Mouse (Mus musculus) intestine, postnatal 0 days (tissue): Measurements from ENCODE around the gene Smarcad1. TPM values are rescaled to one million over a fixed set of nuclear protein-coding genes. Genes with fewer than 3 reads are reported as not detected.
"Not testable (repeated sequence)": the region's sequence is repeated elsewhere in the genome, so short reads cannot be mapped to it uniquely, and the experiment has no call there.

ENCODE experiments used
- ATAC-seq: fragments of 200-750 bp; cut with Nextera tagmentation; 2 replicates; pipeline ENCODE4 v1.8.0; 2017; ENCODE audit warnings: mild to moderate bottlenecking, moderate TSS enrichment, moderate library complexity
- H3K27ac ChIP-seq: fragments of 300-500 bp; sonication (generic); 2 replicates; pipeline ENCODE4 v1.5.1; 2014; ENCODE audit warnings: mild to moderate bottlenecking, low read depth, low read length, moderate library complexity
- H3K27me3 ChIP-seq: fragments of 300-500 bp; sonication (generic); replicated peaks from 2 replicates; pipeline ENCODE4 v1.6.1; 2014; ENCODE audit warnings: low read length, mixed read lengths; ENCODE audit not compliant: control insufficient read depth, insufficient read depth
- H3K36me3 ChIP-seq: fragments of 300-500 bp; sonication (generic); 2 replicates; pipeline ENCODE4 v1.6.1; 2014; ENCODE audit warnings: mild to moderate bottlenecking, moderate library complexity; ENCODE audit not compliant: control insufficient read depth, insufficient read depth
- H3K4me1 ChIP-seq: fragments of 300-500 bp; sonication (generic); replicated peaks from 2 replicates; pipeline ENCODE4 v1.6.1; 2014; ENCODE audit warnings: antibody characterized with exemption, low read length, mixed read lengths; ENCODE audit not compliant: control insufficient read depth, insufficient read depth
- H3K4me2 ChIP-seq: fragments of 300-500 bp; sonication (generic); replicated peaks from 2 replicates; pipeline ENCODE4 v1.6.1; 2014; ENCODE audit warnings: low read depth, mild to moderate bottlenecking, moderate library complexity
- H3K4me3 ChIP-seq: fragments of 300-500 bp; sonication (generic); 2 replicates; pipeline ENCODE4 v1.5.1; 2014; ENCODE audit warnings: low read depth, low read length
- H3K9ac ChIP-seq: fragments of 300-500 bp; sonication (generic); 2 replicates; pipeline ENCODE4 v1.6.1; 2014; ENCODE audit warnings: mild to moderate bottlenecking, low read depth, low read length
- H3K9me3 ChIP-seq: fragments of 300-500 bp; sonication (generic); 2 replicates; pipeline ENCODE4 v1.6.1; 2016; ENCODE audit warnings: mixed run types; ENCODE audit not compliant: control insufficient read depth
- CTCF ChIP-seq: sonication (generic); IDR thresholded peaks from 2 replicates; pipeline ENCODE4 v1.5.1; 2016; ENCODE audit warnings: low read depth, mild to moderate bottlenecking, control low read depth, antibody characterized with exemption, moderate library complexity
- WGBS: fragments of 180-500 bp; shearing (Covaris S2); extraction: QIAGEN DNeasy Blood & Tissue Kit; methylation state at CpG from one replicate; pipeline ENCODE4 v1.1.7; 2014; 5-methylcytosine and 5-hydroxymethylcytosine counted together
- polyA plus RNA-seq: library from polyadenylated mRNA; unstranded; fragments of >200 nt; fragmentation: Nextera tagmentation; extraction: Ambion mirVana; gene quantifications from 2 replicates; pipeline ENCODE4 v1.2.1, GENCODE M21; 2015

The Smarcad1 gene
- polyA plus RNA-seq, 1 experiment from 2014 or later: 30.9 TPM

DNA sequence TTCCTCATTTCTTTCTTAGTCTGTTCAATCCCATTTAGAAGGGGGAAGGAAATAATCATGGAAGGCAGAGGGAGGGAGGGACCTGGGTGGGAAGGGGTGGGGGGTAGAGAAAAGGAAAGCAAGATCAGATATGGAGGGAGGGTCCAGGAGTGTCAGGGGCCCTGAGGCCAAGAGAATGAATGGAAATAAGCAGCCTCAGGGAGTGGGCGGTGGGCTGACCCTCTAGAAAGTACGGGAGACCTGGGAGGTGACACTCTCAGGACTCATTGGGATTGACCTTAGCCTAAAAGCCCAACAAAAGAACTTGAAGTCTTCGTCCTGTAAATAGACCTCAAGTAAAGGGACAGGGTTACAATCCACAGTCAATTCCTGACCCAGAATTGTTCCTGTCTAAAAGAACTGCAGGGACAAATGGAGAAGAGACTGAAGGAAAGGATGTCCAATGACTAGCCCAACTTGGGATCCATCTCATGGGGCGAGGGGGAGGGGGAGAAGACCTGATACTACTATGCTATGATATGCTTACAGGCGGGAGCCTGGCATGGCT lies 30.9 kb upstream of the Smarcad1 start:
- Histone ChIP-seq H3K36me3 (no peaks in the 10 kb centered on the region), H3K9ac (no peak overlapping the region), H3K27me3 (no peaks in the 10 kb centered on the region), H3K4me3 (no peak overlapping the region), H3K27ac (no peak overlapping the region), H3K4me2 (no peak overlapping the region), H3K4me1 (no peaks in the 10 kb centered on the region), H3K9me3 (no peaks in the 10 kb centered on the region)
- no peak for ATAC-seq
- TF ChIP-seq CTCF: no peak
- WGBS: 85% methylated on average over 5 of the region's 5 CpGs

DNA sequence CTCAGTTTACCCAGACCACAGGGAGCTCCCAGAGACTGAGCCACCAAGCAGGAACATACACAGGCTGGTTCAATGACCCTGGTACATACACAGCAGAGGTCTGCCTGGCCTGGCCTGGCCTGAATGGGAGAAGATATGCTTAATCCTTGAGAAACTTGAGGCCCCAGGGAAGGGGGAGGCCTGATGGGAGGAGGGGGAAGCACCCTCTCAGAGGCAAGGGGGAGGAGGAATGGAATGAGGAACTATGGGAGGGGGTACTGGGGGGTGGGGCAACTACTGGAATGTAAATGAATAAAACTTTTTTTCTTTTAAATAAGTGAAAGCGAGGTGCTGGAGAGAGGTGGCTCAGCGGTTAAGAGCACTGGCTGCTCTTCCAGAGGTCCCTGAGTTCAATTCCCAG lies 30.2 kb upstream of the Smarcad1 start:
- 85% methylated on average over 2 of the region's 2 CpGs for WGBS
- no peaks in the 10 kb centered on the region for H3K36me3 ChIP-seq
- ATAC-seq: no peak

DNA sequence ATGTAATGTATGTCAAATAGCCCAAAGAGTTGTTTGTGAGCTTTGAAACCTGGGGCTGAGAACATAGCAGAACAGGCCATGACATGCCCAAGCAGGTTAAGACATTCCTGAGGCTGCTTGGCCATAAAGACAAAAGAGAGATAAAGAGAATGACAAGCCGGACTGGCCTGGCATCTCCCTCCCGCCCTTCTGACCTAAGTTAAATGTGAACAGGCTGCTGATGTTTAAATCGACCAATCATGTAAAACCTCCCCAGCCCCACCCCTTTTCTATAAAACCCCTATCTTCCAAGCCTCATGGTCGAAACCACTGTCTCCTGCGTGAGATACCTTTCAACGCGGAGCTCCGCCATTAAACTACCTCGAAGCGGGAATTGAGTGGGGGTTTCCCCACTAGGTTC lies 24.8 kb upstream of the Smarcad1 start:
- no peak for ATAC-seq
- no peaks in the 10 kb centered on the region for H3K27me3 ChIP-seq
- no peak overlapping the region for H3K4me2 ChIP-seq
- H3K36me3 ChIP-seq: no peaks in the 10 kb centered on the region
- no peak overlapping the region for H3K27ac ChIP-seq
- no peaks in the 10 kb centered on the region for H3K4me1 ChIP-seq
- 96% methylated on average over 10 of the region's 10 CpGs for WGBS
- no peak overlapping the region for H3K9ac ChIP-seq
- no peaks in the 10 kb centered on the region for H3K9me3 ChIP-seq
- H3K4me3 ChIP-seq: no peak overlapping the region
- no peak for TF ChIP-seq CTCF

More for the DNA sequence above, 30.2 kb upstream of the Smarcad1 start:
- no peak overlapping the region for H3K27ac ChIP-seq
- H3K4me1 ChIP-seq: no peaks in the 10 kb centered on the region
- H3K4me2 ChIP-seq: no peak overlapping the region
- H3K9ac ChIP-seq: no peak overlapping the region
- no peak overlapping the region for H3K4me3 ChIP-seq
- no peak for TF ChIP-seq CTCF
- no peaks in the 10 kb centered on the region for H3K9me3 ChIP-seq
- H3K27me3 ChIP-seq: no peaks in the 10 kb centered on the region

DNA sequence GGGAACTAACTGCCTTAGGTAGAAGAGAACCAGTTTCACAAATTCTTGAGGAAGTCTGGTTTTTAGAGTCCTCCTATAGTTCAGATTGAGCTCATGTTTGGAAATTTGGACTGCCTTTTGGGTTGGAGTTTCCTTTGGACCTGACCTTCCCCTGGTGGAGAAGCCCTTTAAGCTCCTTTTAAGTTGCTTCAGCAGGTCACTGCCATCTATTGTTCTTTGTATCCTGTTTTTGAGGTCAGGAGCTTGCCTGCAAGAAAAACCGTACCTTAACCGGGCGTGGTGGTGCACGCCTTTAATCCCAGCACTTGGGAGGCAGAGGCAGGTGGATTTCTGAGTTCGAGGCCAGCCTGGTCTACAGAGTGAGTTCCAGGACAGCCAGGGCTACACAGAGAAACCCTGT lies 23.4 kb upstream of the Smarcad1 start:
- WGBS: 81% methylated on average over 5 of the region's 5 CpGs

DNA sequence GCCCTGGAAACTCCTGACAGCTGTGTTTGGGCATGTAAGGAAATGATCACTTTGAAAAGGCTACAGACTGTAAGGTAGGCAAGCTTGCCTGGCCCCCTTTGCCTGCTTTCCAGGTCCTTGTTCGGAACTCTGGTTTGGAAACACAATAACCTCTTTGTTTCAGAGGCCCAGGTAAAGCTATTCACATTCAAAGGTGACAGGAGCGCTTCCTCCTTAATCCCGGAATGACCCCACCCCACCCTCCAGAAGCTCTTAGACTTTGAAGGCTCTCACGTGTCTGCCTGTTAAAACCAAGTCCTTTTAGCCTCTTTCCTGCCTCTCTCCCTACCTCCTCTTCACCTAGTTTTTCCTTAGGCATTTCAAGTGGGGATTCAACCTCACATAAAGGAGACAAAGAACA lies 20.5 kb upstream of the Smarcad1 start:
- H3K4me1 ChIP-seq: no peaks in the 10 kb centered on the region

More for the DNA sequence above, 23.4 kb upstream of the Smarcad1 start:
- H3K27me3 ChIP-seq, H3K36me3 ChIP-seq, H3K4me3 ChIP-seq, H3K4me1 ChIP-seq, H3K4me2 ChIP-seq, ATAC-seq, H3K27ac ChIP-seq, H3K9ac ChIP-seq, H3K9me3 ChIP-seq: not testable (repeated sequence)

DNA sequence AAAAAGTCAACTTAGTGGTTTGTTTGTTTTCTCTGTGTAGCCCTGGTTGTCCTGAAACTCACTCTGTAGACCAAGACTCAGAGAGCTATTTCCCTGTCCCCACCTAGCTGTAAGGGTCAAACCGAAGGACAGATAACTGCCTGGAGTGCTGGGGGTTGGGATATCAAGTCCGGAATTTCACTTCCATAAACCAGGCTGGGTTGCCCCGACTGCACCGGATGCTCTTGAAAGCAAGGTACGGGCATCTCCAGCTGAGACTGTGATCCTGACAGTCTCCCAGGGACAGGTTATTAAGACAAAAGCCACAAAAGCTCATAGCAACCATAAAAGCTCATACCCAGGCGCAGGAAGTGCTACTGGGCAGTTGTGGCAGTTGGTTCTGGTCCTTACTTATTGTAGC lies 19.3 kb upstream of the Smarcad1 start:
- Histone ChIP-seq H3K9ac (no peak overlapping the region), H3K4me3 (no peak overlapping the region), H3K36me3 (no peaks in the 10 kb centered on the region), H3K27ac (no peak overlapping the region), H3K27me3 (no peaks in the 10 kb centered on the region), H3K4me1 (no peaks in the 10 kb centered on the region), H3K4me2 (no peak overlapping the region), H3K9me3 (no peaks in the 10 kb centered on the region)
- no peak for TF ChIP-seq CTCF
- no peak for ATAC-seq
- 81% methylated on average over 6 of the region's 6 CpGs for WGBS

More for the DNA sequence above, 20.5 kb upstream of the Smarcad1 start:
- ATAC-seq: peak; percentile 56
- Histone ChIP-seq H3K27ac (no peak overlapping the region), H3K9me3 (no peaks in the 10 kb centered on the region), H3K27me3 (no peaks in the 10 kb centered on the region), H3K9ac (no peak overlapping the region), H3K4me2 (no peak overlapping the region), H3K4me3 (no peak overlapping the region), H3K36me3 (no peaks in the 10 kb centered on the region)
- 14% methylated on average over 4 of the region's 4 CpGs for WGBS
- TF ChIP-seq CTCF: no peak

DNA sequence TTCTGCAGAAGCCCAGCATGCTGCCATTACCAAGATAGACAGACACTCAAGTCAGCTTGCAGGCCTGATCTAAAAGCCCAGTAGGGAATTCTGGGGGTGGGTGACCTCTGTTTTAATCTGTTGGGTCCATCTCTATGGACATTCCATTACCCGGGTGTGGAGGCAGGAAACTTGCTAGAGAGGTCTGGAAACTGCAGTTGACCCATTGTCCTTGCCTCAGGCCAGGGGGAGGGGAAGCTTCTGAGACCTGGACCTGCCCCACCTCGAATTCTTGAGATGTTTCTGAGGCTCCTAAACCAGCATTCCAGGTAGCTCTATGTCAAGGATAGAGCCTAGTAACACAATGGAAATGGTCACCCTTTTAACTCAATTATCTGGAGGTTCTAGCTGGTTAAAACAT lies 17.7 kb upstream of the Smarcad1 start:
- H3K4me2 ChIP-seq: no peak overlapping the region
- no peaks in the 10 kb centered on the region for H3K27me3 ChIP-seq
- no peak overlapping the region for H3K27ac ChIP-seq
- H3K4me1 ChIP-seq: no peaks in the 10 kb centered on the region
- H3K9ac ChIP-seq: no peak overlapping the region
- no peak for TF ChIP-seq CTCF
- 35% methylated on average over 2 of the region's 2 CpGs for WGBS
- no peak for ATAC-seq
- no peak overlapping the region for H3K4me3 ChIP-seq
- H3K36me3 ChIP-seq: no peaks in the 10 kb centered on the region
- H3K9me3 ChIP-seq: no peaks in the 10 kb centered on the region
